Mouse (Mus musculus): Measurements from ENCODE around the gene Wnk2.

GRCm38 (mm10) chr13:49100417-49100816, 47.4 kb downstream of the Wnk2 start:
- no peak for TF ChIP-seq POLR2A (IDR thresholded peaks at IDR 0.05; ENCODE audit: extremely low read depth, insufficient read depth, low read length)
- no peak for TF ChIP-seq CTCF (IDR thresholded peaks at IDR 0.05; ENCODE audit: extremely low read depth, insufficient read depth, low read length)

Measured in cortical plate, adult 2 months (tissue).